Mouse (Mus musculus) 3T3-L1 (cell line): ENCODE data around the gene Irx4.

Experiments
- DNase-seq: peaks from one replicate; pipeline ENCODE4 v3.0.0-alpha.2; 2015; ENCODE audit warnings: low read depth, low spot score

Gene Irx4

GRCm38 (mm10) chr13:73260354-73261035 lies at the start of gene Irx4:
Gene Irx4 (plus strand): TSS chr13:73260479.
- DNase-seq, result no peak

DNA sequence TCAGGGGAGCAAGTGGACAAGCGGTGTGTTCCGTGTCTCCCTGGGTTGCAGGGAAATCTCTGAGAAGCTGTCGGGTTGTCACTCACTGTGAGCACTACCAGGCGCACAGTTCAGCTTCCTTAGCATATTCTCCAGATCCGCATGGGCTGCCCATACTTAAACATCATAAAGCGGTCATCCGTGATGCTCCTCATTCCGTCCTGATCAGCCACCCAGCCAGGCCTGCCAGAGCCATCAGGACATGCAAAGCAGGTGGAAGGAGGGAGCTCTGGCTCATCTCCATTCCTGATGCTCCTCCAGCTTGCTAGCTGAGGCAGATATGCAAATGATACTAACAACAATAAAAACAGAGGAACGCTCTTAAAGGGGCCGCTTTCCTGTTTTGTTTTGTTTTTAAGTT lies 46.0 kb upstream of the Irx4 start:
- no peak for DNase-seq

DNA sequence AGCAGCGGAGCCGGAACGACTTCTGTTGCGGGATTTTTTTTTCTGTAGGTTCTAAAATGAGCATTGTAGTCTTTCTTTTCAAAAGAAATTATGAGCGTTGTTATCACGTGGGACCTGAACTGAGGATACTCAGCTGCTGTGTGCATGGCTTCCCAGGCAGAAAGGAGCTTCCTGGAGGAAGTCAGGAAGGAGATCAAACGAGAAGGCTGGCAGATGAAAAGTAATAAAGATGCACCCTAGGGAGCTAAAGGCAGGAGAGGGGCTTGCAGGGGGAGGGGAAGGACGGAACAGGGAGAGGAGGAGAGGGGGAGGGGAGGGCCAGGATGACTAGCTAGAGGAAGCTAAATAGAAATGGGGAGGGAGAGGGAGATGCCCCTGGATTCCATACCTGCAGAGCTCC lies 23.8 kb upstream of the Irx4 start:
- no peak for DNase-seq

DNA sequence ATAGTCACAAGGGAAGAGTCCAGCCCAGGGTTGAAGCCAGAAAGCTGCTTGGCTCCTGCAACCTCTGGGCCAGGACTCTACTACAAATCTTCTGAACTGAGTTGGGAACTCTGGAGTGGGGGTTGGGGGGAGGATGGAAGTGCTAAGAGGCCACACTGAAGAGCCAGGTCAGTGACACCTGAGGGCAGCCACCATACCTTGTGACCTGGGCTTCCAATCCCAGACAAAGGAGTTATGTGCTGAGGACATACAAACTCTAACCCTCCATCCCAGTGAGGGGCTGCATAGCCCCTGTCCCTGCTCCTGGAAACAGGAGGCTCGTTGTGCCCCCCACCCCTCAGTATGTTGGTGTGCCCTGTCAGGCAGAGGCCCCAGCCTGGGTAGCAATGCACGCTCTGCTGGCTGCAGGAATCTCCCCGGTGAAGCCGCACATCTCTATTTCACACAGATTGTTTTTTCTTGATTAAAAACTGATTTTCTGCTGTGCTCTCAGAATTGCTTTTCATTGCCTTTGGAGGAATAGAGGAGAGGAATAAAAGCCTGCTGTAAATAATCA lies 21.0 kb upstream of the Irx4 start:
- DNase-seq, result no peak

DNA sequence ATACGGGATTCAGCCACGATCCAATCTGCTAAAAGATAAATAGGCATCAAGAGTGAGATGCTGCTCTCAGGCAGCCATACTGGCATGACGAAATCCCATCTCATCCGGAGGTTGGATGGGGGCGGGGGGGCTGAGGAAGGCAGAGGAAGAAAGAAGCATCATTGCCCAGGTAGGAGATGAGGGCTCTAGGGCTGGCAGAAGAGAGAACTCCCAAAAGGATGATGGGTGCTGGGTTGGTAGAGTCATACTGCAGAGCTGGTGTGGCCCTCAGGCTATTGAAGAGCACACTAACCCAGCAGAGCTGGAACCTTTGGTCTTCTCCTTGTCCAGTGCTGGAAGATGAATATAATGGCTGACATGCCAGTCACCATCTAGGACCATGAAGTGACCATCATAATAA lies 17.7 kb upstream of the Irx4 start:
- DNase-seq, result no peak

- no peak for DNase-seq
Observed at GRCm38 (mm10) chr13:73246961-73247360, 13.3 kb upstream of the Irx4 start.

DNA sequence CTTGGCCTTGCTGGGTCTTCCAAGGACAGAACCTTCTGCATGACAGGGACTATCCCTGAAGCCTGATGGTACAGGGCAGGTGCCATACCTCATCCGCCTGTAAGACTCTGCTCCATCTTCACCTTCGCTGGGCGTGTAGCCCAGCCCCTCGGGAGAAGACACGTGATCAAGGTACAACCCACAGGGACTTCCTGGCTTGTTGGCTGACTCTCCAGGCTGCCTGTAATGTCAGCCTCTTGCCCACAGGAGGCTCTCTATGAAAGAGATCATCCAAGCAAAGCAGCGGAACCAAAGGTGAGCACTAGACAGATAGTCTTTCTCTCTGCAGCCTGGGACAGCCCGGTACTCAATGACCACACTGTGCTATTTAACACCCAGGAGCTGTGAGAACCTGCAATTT lies 9.1 kb upstream of the Irx4 start:
- DNase-seq, result no peak

DNA sequence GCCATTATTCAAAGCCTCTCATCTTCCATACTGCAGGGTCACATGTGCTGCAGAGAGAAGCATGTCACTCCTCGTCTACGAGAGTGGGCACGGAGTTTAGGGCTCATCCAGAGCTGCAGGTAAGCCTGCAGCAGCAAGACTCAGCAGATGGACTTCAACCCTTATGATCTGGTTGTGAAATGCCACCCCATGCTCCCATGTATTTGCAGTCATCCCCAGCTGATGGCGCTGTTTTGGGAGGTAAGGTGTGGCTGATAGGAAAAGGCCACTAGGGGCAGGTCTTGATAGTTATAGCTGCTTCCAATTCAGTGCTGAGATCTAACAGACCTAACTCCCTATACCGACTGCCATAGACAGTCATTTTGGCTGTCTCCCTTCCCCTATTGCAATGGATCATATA lies 8.3 kb upstream of the Irx4 start:
- DNase-seq, result no peak

DNA sequence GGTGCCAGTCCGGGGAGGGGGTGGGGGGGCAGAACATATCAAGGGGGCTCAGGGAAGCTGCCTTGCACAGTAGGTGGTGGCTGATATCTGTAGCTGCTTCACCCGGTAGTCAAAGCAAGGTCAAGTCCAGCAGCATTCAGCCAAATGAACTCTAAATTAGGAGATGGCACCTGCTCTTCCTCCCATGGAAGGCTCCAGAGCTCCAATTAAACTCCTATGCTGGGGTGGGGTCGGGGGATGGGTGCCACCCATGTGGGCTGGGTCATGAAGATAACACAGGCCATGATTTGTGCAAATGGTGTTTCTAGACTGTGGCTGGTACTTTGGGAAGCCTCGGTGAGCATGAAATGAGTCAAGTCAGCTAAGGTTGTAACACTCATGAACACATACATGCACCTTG lies 1.9 kb upstream of the Irx4 start:
- no peak for DNase-seq

DNA sequence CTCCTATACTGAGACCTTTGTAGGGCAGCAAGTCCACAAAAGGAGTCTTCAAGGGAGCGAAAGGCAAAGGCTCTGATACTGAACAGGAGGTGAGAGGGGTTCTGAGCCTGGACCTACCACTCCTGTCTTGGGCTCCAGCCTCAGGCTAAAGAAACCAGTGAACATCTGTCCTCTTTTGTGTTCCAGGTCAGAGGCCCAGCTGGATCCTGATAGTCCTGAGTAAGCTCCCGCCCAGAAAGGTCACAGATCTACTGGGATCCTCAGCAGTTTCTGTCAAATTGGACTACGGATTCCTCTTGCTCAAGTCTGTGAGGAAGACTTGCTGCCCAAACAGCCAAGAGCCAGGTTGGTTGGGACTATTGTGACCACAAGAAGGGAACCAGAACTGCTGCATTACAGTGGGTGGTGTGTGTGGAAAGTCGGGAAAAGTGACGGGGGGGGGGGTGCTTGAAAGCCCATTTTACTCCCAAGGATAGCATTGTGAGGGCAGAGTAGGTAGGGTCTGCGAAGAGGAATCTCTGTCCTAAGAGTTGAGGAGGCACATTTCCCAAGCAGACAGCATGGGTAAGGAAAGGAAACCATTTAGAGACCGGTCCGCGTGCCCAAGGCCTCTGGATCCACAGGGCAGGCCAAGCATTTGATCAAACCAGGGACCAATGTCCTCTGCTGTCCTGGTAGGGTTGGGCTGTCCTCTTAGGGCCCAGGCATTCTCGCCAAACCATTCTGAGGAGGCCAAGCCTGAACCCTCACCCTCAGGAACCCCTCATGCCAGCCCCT lies 514 bp upstream of the Irx4 start:
- no peak for DNase-seq

DNA sequence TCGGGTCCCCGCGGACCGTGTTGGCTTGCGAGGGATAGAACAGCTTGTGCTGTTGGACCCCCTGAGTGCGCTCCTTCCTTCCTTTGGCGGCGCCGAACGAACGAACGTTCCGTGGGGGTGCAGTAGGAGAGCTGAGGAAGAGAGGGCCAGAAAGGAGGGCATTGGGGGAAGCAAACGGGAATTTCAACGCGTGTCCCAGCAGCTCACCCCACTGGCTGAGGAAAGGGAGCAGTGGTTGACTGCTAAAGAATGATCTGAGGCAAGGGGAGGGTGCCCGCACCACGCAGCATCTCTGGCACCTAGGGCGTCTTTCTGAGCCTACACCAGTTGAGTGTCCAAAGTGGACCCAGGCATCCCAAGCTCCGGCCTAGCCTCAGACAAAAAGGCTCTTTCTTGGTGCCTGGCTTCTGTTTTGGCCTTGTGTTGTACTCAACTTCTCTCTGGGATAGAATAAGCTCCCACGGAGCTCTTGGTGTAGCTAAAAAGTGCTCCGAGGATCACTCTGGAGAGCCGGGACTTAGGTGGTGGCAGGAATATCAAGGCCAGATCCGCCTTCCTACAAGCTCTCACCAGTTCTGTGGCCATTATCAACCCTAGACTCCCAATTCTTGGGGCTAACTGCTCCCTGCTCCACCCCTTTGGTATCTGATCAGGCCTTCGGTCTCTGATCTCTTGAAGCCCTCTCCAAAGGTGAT lies 904 bp downstream of the Irx4 start:
- no peak for DNase-seq

GRCm38 (mm10) chr13:73261881-73262280 lies 1.6 kb downstream of the Irx4 start:
- DNase-seq, result no peak

GRCm38 (mm10) chr13:73262336-73263127 lies 2.3 kb downstream of the Irx4 start:
- DNase-seq, result no peak

GRCm38 (mm10) chr13:73263128-73263971 lies 3.1 kb downstream of the Irx4 start:
- DNase-seq, result no peak

- DNase-seq, result no peak
Observed at GRCm38 (mm10) chr13:73264166-73264735, 4.0 kb downstream of the Irx4 start.

DNA sequence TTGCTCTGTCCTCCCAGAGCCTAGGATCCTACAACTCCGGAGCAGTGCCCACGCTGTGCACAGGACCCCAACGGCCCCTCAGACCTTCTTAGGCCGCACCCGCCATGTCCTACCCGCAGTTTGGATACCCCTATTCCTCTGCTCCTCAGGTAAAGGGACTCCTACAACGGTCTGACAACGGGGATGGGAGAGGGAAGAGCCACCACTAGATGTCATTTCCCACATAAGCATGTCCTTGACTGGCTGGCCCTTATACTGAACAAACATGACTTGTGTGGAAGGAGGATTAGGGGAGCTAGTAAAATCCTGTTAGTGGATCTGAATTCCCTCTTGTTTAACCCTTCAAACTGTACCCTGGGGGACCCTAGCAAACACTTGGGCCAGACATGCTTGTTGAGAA lies 4.6 kb downstream of the Irx4 start:
- no peak for DNase-seq

DNA sequence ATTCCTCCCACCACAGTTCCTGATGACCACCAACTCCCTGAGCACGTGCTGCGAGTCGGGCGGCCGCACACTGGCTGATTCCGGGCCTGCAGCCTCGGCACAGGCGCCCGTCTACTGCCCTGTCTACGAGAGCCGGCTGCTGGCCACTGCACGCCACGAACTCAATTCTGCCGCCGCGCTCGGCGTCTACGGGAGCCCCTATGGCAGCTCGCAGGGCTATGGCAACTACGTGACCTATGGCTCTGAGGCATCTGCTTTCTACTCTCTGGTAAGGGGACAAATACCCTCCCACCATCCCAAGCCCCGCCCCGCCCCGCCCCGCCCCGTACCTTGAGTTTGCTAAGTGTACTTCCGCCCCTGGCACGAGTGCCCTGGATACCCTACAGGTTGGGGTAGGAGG lies 5.2 kb downstream of the Irx4 start:
- DNase-seq, result no peak

- DNase-seq, result no peak
Observed at GRCm38 (mm10) chr13:73267551-73267950, 7.3 kb downstream of the Irx4 start.

DNA sequence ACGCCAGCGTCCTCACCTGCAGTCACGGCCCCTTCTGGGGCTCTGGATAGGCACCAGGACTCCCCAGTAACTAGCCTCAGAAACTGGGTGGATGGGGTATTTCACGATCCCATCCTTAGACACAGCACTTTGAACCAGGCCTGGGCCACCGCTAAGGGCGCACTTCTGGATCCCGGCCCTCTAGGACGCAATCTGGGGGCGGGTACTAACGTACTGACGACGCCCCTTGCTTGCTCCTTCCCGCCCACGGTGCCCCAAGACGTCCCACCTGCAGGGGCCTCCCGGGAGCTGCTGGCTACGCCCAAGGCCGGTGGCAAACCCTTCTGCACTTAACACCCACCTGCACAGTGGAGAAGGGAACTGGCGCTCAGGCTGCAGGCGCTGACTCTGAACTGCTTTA lies 8.4 kb downstream of the Irx4 start:
- no peak for DNase-seq

- no peak for DNase-seq
Observed at GRCm38 (mm10) chr13:73269251-73269650, 9.0 kb downstream of the Irx4 start.
